Mouse (Mus musculus) lung, embryonic 16.5 days (tissue): Measurements from ENCODE around the gene Dlg1. TPM values are rescaled to one million over a fixed set of nuclear protein-coding genes. Genes with fewer than 3 reads are reported as not detected.

Source experiments
- ATAC-seq: fragments of 200-750 bp; cut with Nextera tagmentation; 2 replicates; pipeline ENCODE4 v1.8.0; 2017; ENCODE audit warnings: low read depth, mild to moderate bottlenecking, moderate library complexity
- H3K27ac ChIP-seq: fragments of 300-500 bp; sonication (generic); 2 replicates; pipeline ENCODE4 v1.5.1; 2014; ENCODE audit warnings: mild to moderate bottlenecking, control low read depth, low read length
- H3K27me3 ChIP-seq: fragments of 300-500 bp; sonication (generic); 2 replicates; pipeline ENCODE4 v1.6.1; 2014; ENCODE audit warnings: low read depth, low read length, mixed read lengths; ENCODE audit not compliant: control insufficient read depth, insufficient read depth
- H3K36me3 ChIP-seq: fragments of 300-500 bp; sonication (generic); 2 replicates; pipeline ENCODE4 v1.6.1; 2014; ENCODE audit warnings: low read length; ENCODE audit not compliant: control insufficient read depth, insufficient read depth
- H3K4me1 ChIP-seq: fragments of 300-500 bp; sonication (generic); replicated peaks from 2 replicates; pipeline ENCODE4 v1.6.1; 2014; ENCODE audit warnings: low read length, mixed read lengths; ENCODE audit not compliant: control insufficient read depth, insufficient read depth
- H3K4me2 ChIP-seq: fragments of 300-500 bp; sonication (generic); 2 replicates; pipeline ENCODE4 v1.6.1; 2014; ENCODE audit warnings: low read depth, low read length, control low read depth
- H3K4me3 ChIP-seq: fragments of 300-500 bp; sonication (generic); 2 replicates; pipeline ENCODE4 v1.5.1; 2014; ENCODE audit warnings: mild to moderate bottlenecking, low read length, control low read depth
- H3K9ac ChIP-seq: fragments of 300-500 bp; sonication (generic); 2 replicates; pipeline ENCODE4 v1.6.1; 2014; ENCODE audit warnings: low read length, control low read depth
- H3K9me3 ChIP-seq: fragments of 300-500 bp; sonication (generic); 2 replicates; pipeline ENCODE4 v1.6.1; 2016; ENCODE audit warnings: low read length; ENCODE audit not compliant: control insufficient read depth
- WGBS: fragments of 180-500 bp; shearing (Covaris S2); extraction: QIAGEN DNeasy Blood & Tissue Kit; methylation state at CpG from one replicate; pipeline ENCODE4 v1.1.7; 2014; 5-methylcytosine and 5-hydroxymethylcytosine counted together
- polyA plus RNA-seq: library from polyadenylated mRNA; unstranded; fragments of >200 nt; fragmentation: Nextera tagmentation; extraction: Ambion mirVana; gene quantifications from 2 replicates; pipeline ENCODE4 v1.2.1, GENCODE M21; 2015

Dlg1 gene
- polyA plus RNA-seq, 1 experiment from 2014 or later = 23.9 TPM

DNA sequence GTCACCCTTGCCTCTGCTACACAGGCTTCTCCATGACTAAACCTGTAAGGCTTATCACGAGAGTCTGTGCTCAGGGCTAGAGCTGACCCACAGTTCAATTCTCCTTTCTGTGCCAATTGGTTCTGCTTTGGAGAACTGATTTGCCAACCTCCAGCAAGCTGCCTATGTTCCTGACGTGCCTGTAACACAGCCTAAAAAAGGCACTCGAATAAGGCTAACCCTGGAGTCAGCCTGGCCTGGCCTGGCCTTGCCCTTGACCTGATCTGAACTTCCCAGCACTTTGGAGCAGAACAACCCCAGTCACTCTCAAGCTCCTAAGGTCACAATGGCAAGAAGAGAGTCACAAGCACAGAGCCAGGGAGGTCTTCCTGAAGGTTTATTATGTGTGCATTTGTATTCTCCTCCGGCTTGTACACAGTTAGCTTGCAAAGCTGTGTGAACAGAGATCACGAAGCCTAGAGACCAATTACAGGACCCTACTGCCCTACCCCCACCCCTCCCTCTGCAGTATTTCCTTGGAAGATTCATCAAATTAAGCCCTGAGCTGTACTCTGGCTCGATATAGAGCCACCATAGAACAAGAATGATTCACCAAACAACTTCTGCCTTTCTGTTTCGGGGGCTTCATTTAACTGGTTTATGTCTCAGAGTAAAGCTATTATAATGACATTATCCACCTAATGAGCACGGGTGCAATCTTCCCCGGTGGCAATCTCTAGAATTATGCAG lies 11.0 kb upstream of the Dlg1 start:
- H3K9me3 ChIP-seq = no peaks in the 10 kb centered on the region
- ATAC-seq = no peak
- 75% methylated on average over 9 of the region's 9 CpGs for WGBS
- H3K4me3 ChIP-seq = no peak overlapping the region
- no peak overlapping the region for H3K27ac ChIP-seq
- H3K9ac ChIP-seq = no peak overlapping the region
- peaks cover 2% of the 10 kb centered on the region; the same call in 1 of the 2 replicates for H3K4me1 ChIP-seq
- no peaks in the 10 kb centered on the region for H3K36me3 ChIP-seq
- no peaks in the 10 kb centered on the region for H3K27me3 ChIP-seq
- H3K4me2 ChIP-seq = no peak overlapping the region

DNA sequence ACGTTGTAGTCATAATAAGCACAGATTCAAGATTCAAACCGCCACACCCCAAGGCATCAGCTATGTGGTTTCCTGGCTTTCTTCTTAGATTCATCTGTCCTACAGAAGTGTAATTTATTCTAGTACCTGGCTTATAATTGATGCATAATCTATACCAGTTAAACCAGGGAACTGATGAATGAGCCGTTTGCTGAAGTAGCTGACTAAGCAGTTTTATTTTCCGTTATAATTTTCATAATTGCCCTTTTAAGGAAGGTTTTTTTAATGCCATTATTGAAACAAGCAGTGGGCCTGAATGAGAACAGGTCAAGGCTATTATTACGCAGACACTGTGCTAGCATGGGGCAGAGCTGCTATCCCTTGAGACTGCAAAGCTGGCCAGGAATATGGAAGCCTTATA lies 9.6 kb upstream of the Dlg1 start:
- WGBS = 78% methylated on average over 5 of the region's 5 CpGs
- peaks cover 2% of the 10 kb centered on the region; the same call in 1 of the 2 replicates for H3K4me1 ChIP-seq
- no peaks in the 10 kb centered on the region for H3K36me3 ChIP-seq
- no peak overlapping the region for H3K4me2 ChIP-seq
- H3K27ac ChIP-seq = no peak overlapping the region
- ATAC-seq = no peak
- no peak overlapping the region for H3K9ac ChIP-seq
- no peaks in the 10 kb centered on the region for H3K27me3 ChIP-seq
- H3K9me3 ChIP-seq = no peaks in the 10 kb centered on the region
- H3K4me3 ChIP-seq = no peak overlapping the region

DNA sequence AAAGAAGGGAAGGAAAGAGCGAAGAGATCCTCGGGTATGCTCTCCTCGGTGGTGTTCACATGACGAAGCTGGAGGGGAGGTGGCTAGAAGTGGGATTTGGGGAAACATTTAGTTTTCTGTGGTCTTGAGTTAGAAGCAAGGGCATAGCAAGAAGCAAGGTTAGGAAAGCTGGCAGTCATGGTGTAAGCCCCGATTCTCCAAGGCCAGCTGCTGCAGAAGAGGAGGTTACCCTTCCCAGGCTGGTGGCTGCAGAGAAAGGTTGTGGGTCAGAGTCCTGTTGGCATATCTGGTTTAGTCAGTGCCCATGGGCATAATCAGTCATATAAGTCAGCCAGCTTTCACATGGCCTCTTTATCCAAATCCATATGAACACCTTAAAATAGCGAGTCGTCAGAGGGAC lies 9.2 kb upstream of the Dlg1 start:
- ATAC-seq = no peak
- Histone ChIP-seq H3K4me2 (no peak overlapping the region), H3K9me3 (no peaks in the 10 kb centered on the region), H3K27ac (no peak overlapping the region), H3K36me3 (no peaks in the 10 kb centered on the region), H3K27me3 (no peaks in the 10 kb centered on the region), H3K4me1 (peaks cover 3% of the 10 kb centered on the region; the same call in 1 of the 2 replicates), H3K9ac (no peak overlapping the region), H3K4me3 (no peak overlapping the region)
- WGBS = 85% methylated on average over 7 of the region's 7 CpGs

DNA sequence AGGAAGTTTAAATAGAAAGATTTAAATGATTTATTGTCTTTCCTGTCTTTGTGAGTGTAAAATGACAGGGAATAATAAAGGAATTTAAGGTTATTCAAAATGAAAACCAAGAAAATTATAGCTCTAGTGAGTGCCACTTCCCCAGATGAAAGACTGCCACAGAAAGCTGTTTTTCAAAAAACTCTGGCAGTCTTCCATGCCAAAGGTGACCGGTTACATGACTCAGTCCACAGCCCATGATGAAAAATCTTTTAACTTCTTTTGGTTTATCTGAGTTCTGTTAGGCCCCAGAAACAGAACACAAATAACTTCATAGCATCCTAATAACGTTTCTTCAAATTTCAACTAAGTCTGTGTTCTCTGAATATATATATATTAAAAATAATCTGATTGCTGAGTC lies 7.7 kb upstream of the Dlg1 start:
- no peaks in the 10 kb centered on the region for H3K27me3 ChIP-seq
- H3K36me3 ChIP-seq = no peaks in the 10 kb centered on the region
- peaks cover 4% of the 10 kb centered on the region; the same call in 1 of the 2 replicates for H3K4me1 ChIP-seq
- H3K4me3 ChIP-seq = no peak overlapping the region
- WGBS = 44% methylated on average over 2 of the region's 2 CpGs
- H3K4me2 ChIP-seq = no peak overlapping the region
- ATAC-seq = no peak
- no peak overlapping the region for H3K9ac ChIP-seq
- H3K27ac ChIP-seq = no peak overlapping the region
- H3K9me3 ChIP-seq = no peaks in the 10 kb centered on the region

DNA sequence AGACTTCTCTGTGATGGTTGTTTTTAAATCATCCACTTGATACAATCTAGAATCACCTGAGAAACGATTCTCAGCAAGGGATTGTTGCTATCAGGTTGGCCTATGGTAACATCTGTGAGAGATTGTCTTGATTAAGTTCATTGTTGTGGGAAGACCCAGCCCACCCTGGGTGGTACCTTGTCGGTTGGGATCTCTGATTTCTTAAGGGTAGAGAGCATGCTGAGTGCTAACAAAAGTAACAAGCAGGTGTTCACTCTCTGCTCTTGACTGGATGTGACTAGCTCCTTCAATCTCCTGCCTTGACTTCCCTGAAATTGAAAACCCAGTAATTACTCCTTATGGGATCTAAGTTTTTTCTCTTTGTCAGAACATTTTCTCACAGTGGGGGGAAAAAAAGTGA lies 5.7 kb upstream of the Dlg1 start:
- H3K36me3 ChIP-seq = no peaks in the 10 kb centered on the region
- H3K9ac ChIP-seq = no peak overlapping the region
- H3K9me3 ChIP-seq = no peaks in the 10 kb centered on the region
- H3K4me3 ChIP-seq = no peak overlapping the region
- H3K4me2 ChIP-seq = no peak overlapping the region
- no peaks in the 10 kb centered on the region for H3K27me3 ChIP-seq
- ATAC-seq = no peak
- H3K27ac ChIP-seq = no peak overlapping the region
- 27% methylated on average over 2 of the region's 2 CpGs for WGBS
- peaks cover 4% of the 10 kb centered on the region for H3K4me1 ChIP-seq

DNA sequence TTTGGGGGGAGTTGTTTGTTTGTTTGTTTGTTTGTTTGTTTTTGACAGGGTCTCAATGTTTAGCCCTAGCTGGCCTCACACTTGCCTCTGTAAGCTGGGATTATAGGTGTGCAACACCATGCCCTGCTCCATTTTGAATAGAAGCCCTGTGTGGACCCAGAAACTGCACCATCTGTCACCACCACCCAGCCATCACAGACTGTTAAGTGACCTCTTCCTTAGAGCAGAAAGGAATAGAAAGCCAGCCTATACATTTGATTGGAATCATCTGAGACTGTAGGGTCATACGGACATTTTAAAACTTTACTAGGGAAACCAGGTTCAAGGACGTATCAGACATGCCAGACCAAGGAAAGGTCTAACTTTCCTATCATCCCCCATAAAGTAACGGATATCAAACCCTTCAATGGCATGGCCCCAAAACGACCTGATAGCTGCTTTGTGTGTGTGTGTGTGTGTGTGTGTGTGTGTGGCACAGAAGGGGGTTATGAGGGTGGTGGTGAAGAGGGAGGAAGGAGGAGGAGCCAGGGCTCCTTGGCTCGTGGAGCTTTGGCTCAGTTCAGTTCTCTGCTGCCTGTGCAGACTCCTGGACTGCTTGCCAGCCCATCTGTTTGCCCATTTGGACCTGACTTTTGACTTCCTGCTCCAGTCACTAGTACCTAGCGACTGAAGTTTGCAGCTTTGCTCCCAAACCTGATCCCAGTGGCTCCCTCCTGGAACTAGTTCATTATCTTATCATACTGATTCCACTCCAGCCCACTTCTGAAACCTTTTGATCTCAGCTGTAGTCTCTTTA lies 4.5 kb upstream of the Dlg1 start:
- Histone ChIP-seq H3K4me3 (no peak overlapping the region), H3K4me2 (no peak overlapping the region), H3K4me1 (peaks cover 8% of the 10 kb centered on the region), H3K36me3 (no peaks in the 10 kb centered on the region), H3K9me3 (no peaks in the 10 kb centered on the region), H3K27ac (no peak overlapping the region), H3K27me3 (no peaks in the 10 kb centered on the region), H3K9ac (no peak overlapping the region)
- 42% methylated on average over 6 of the region's 6 CpGs for WGBS
- ATAC-seq = no peak

DNA sequence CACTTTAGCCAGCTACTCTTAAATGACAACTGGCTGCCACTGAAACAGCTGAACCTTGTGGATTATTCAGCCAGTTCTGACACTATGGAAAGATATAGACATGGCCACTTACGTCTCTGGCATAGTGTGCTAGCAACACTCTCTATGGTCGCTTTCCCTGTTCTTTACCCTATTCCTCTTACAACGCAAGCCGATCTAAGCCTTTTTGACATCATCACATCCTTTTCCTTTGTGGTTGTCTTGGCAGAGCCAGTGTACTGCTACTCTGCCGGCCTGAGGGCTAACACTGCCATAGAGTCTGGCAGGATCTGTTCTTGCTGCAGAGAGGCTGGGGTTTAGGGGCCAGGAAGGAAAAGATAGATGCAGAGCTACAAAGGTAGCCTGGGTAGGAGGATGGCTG lies 3.8 kb upstream of the Dlg1 start:
- H3K9me3 ChIP-seq = no peaks in the 10 kb centered on the region
- H3K27ac ChIP-seq = no peak overlapping the region
- H3K9ac ChIP-seq = no peak overlapping the region
- H3K4me2 ChIP-seq = no peak overlapping the region
- WGBS = 50% methylated on average over 5 of the region's 5 CpGs
- H3K36me3 ChIP-seq = no peaks in the 10 kb centered on the region
- no peak overlapping the region for H3K4me3 ChIP-seq
- no peak for ATAC-seq
- H3K4me1 ChIP-seq = peaks cover 8% of the 10 kb centered on the region
- no peaks in the 10 kb centered on the region for H3K27me3 ChIP-seq

DNA sequence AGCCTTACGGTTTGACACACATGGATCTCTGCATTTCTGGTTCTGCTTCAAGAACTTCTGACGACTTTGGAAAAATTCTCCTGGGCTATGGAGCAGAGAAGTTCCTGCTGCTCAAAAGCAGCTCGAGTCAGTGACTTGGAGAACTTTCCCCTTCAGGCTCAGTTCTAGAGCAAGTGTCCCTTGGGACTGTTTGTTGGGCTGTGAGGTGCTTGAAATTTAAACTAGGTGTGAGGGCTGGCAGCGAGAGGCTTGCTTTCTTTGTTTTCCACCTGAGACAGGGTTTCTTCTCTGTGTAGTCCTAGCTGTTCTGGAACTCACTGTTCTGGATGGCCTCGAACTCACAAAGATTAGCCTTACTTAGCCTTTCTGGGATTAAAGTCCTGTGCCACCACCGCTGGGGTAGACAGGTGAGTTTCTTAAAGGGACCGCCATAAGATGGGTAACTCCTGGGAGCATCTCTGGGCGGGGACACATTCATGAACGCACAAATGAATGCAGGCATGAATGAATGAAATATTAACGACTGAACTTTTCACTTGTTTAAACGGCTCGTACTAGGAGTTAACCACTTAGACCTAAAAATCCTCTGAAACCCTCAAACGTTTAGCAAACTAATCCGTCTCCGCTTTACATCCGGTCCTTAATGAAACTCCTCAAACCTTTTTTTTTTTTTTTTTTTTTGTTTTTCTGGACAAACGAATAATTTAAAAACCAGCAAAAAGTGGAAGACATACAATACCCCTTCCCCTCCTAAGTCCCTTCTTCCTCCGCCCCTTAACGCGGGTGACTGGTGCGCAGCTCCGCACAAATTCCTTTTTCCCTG lies 476 bp upstream of the Dlg1 start:
- 11% methylated on average over 22 of the region's 22 CpGs for WGBS
- ATAC-seq = no peak

DNA sequence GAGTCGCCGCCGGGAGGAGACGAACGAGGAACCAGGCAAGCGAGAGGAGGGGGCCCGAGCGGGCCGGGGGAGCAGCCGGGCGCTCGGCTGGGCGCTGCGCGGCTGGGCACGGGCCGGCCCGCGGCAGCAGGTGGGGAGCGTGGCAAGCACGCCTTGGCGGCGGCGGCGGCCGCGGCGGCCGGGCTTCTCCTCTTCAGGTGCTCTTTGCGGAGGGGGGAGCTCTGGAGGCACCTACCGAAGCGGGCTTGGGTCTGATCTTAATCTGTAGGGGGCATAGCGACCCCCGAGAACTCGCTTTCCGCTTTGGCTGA lies 999 bp downstream of the Dlg1 start:
- Histone ChIP-seq H3K4me3 (peak overlapping the region; percentile 99), H3K9me3 (no peaks in the 10 kb centered on the region), H3K27me3 (no peaks in the 10 kb centered on the region), H3K36me3 (peaks cover 2% of the 10 kb centered on the region; the same call in 1 of the 2 replicates), H3K4me1 (peaks cover 23% of the 10 kb centered on the region), H3K9ac (peak overlapping the region; percentile 97), H3K4me2 (peak overlapping the region; percentile 62), H3K27ac (peak overlapping the region; percentile 98)
- WGBS = 0% methylated on average over 15 of the region's 36 CpGs
- peak; percentile 68 for ATAC-seq

More for the DNA sequence above, 476 bp upstream of the Dlg1 start:
- Histone ChIP-seq H3K36me3 (peaks cover 2% of the 10 kb centered on the region; the same call in 1 of the 2 replicates), H3K9ac (peak overlapping the region; percentile 97), H3K27ac (peak overlapping the region; percentile 98), H3K9me3 (no peaks in the 10 kb centered on the region), H3K27me3 (no peaks in the 10 kb centered on the region), H3K4me1 (peaks cover 25% of the 10 kb centered on the region), H3K4me2 (peak overlapping the region; percentile 93), H3K4me3 (peak overlapping the region; percentile 99)
